Mouse (Mus musculus) kidney, adult 18-20 months (tissue): ENCODE measurements around the gene Mat2b.
"Not testable (repeated sequence)": the region's sequence is repeated elsewhere in the genome, so short reads cannot be mapped to it uniquely, and the experiment has no call there.

Experiments used
- DNase-seq: peaks from one replicate; pipeline ENCODE4 v3.0.0; 2021

Mat2b gene

GRCm38 (mm10) chr11:40695103-40695502 is at the start of gene Mat2b:
Gene Mat2b, minus strand, starts transcription at chr11:40695203.
- DNase-seq, result no peak

GRCm38 (mm10) chr11:40744348-40744747 is 49.3 kb upstream of the Mat2b start:
- DNase-seq, result no peak

- no peak for DNase-seq
Observed at GRCm38 (mm10) chr11:40741605-40742262, 46.7 kb upstream of the Mat2b start.

GRCm38 (mm10) chr11:40737369-40737768 is 42.4 kb upstream of the Mat2b start:
- no peak for DNase-seq

DNA sequence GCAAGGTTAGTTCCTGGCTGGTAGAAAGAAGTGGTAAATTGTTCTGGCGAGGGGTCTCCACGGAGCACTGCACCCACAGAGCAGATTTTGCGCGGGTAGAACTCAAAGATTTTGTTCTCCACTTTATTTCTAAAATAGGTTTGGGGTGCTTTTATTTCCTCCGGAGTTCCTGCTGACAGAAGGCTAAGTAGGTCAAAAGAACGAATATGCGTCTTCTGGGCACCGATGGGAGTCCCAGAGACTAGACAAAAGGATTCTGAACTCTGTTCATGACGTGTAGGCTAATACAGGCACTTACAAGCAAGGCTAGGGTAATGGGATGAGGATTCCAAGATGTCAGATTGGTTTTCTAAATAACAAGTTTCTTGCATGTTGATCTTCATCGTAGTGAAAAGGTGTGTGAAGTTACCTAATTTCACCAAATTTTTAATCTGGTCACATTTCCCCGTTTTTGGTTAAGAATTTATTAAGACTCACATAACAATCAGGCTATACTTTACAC is 39.3 kb upstream of the Mat2b start:
- DNase-seq, result no peak

DNA sequence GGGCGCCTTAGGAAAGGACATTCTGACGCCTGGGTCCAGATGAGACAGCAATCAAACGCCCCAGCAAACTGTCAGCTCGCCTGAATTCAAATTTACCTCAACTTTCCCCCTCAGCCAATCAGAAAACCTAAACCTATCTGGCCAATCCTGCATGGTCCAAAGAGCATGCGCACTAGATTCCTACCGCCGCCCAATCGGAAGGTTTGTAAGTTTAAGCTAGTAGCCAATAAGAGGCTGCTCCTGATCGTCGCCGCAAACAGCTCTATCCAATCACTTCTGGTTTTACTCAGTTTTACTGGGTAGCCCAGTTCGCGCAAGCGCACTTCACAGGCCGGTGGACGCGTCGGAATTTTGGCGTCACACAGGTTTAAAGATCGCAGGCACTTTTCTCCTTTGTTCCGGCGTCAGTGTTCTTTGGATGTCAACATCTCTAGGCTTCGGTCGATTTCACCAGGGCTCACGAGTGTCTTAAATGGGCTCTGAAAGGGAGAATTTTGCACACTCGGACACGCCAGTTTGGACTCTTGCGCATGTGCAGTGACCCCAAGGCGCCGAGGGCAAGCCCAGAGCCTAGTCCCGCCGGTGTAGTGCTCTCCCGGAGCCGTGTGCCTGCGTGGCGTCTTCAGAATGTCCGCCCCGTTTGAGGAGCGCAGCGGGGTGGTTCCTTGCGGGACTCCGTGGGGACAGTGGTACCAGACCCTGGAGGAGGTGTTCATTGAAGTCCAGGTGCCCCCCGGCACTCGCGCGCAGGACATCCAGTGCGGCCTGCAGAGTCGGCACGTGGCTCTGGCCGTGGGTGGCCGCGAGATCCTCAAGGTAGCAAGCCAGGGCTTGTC is 38.6 kb upstream of the Mat2b start, which contains the start of the genes Hmmr and Nudcd2:
Gene Hmmr, minus strand, starts transcription at position 84 of the 836 bp plus-strand sequence.
Gene Nudcd2, plus strand, starts transcription at position 329 of the 836 bp plus-strand sequence.
- DNase-seq, result peak; percentile 94

- no peak for DNase-seq
Observed at GRCm38 (mm10) chr11:40732997-40733338, 38.0 kb upstream of the Mat2b start.

GRCm38 (mm10) chr11:40718324-40718723 is 23.3 kb upstream of the Mat2b start:
- DNase-seq, result no peak

GRCm38 (mm10) chr11:40715524-40715923 is 20.5 kb upstream of the Mat2b start:
- DNase-seq, result no peak

DNA sequence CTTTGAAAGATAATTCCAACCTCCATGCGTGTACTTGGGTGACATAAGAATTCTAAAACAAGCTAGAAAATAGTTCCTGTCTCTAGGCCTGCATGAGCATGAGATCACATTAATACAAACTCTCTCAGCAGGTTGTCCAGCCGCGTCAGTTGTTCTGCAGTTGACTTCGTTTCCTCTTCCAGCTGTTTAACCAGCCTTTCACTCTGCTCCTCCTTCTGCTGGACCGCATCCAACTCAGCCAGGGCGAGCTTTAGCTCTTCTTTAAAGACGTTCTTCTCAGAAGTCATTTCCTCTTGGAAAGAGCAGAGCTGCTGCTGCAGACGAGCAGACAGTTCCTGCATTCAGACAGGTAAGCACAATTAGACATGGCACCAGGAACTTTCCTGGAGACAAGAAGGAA is 18.9 kb upstream of the Mat2b start:
- peak; percentile 46 for DNase-seq

- DNase-seq, result not testable (repeated sequence)
Observed at GRCm38 (mm10) chr11:40709899-40710298, 14.9 kb upstream of the Mat2b start.

DNA sequence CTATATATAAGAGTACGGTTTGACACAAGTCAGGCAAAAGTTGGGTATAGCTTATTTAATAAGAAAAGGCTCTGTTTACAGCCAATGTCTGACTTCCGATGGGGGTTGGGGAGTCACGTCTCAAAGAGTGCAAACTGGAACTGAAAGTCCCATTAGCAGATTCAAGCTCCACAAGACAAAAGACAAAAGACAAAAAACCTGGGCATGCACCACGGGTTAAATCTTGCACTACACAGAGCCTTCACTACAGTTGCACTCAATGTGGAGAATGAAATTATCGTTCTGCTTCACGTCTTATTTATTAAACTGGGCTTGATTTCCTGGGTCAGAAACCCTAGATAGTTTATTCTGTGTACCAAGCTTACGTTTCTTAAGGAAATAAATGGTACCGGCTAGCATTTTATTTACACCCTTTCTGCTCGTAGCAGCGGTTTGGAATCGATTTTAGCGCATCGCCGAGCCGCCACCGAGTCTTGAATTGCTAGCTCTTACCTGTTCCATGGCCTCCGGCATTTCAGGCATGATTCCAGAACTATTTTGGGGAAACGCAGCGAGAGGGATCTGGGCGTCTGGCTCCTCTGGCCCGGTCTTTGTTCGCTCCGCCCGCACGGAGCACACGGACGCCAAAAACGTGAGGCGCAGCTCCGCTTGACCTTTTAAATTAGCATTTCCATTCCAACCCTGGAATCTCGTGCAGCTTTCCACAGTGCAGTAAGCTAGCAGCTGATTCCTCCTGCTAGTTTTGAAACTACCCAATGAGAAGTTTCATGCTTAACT is 504 bp downstream of the Mat2b start:
- peak; percentile 82 for DNase-seq

DNA sequence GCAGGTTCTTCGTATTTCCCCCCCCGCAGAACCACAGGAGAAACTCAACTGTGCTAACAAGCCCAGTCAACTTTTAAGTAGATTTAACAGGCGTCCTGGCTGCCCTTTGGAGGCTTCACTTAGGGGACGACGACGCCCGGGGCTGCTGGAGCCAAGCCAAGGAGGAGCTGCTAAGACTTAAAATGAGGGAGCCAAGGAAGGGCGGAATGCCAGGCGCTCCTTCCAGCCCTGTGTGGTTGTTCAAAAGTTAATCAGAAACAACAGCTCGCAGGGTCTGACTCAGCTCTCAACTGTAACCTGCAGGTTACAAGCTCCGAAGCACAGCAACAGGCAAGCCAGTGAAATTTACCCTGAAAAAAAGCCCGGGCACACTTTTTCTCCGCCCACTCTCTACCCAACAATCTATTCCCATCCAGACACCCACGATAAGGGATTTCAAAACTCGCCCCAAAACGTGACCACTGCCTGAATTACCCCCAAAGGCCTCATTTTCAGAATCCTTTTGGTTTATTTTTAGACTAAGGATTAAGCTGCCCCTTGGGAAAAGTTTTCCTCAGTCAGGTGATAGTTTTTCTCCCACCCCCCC is 1.5 kb downstream of the Mat2b start:
- peak; percentile 89 for DNase-seq

DNA sequence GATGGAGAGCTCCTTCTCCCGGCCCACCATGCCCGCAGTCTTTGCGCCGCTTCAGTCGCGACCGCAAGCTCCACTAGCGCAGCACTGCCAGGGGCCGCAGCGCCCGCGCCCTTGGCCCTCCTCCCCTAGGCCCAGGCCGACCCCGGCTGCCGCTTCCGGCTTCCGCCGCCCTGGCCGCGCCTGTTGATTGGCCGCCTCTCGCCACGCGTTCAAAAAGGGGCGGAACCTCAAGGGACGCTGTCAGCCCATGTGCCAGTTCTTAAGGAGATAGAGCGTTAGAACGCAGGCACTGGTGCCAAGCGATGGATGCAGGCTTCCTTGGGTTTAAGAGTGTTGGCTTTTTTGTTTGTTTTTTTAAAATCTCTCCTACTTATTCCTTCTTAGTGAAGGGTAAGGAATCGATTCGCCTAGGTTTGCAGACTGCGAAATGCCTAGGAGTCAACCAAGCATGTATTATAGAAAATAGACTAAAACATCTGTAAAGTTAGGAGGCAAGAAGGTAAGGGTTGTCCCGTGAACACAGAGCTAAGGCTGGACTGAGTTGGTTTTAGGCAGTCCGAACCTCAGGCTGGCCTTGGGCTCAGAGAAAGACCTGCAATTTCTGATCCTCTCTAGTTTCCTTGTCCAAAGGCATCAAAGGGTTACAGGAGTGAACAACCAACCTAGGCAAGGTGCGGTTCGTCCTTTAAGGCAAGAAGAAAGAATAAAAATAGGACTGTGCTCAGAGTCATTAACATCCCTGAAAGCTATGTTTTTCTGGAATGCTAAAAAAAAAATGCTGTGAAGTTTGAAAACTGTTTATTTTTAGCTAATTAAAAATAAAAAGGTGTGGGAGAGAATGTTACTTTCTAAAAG is 2.3 kb downstream of the Mat2b start:
- DNase-seq, result peak; percentile 94

- DNase-seq, result no peak
Observed at GRCm38 (mm10) chr11:40692101-40692509, 2.9 kb downstream of the Mat2b start.

DNA sequence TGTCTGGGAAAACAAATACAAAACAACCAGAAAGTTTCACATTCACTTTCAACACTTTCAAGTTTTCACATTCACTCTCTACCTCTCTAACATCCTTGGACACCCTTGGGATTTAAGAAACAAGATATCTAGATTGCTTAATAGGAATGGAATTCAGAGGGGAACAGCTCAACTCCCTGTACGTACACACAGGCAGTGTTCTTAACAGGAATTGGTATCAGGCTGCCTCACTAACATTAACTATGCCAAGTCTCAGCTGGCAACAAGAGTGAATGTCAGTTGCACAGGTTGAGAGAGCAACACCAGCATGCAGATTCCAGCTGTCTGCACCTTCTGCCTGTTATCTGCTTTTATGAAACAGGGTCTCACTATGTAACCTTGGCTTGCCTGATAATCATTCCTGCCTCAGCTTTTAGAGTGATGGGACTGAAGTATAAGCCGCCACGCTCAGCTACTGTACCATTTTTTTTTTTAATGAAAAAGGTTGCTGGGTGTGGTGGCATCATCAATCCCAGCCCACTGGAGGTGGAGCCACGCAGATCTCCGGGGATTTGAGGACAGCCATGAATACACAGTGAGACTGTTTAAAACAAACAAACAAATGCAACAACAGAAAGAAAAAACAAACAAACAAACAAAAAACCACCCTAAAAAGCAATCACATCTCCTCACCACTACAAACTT is 4.4 kb downstream of the Mat2b start:
- no peak for DNase-seq

- no peak for DNase-seq
Observed at GRCm38 (mm10) chr11:40683295-40683694, 11.7 kb downstream of the Mat2b start.

DNA sequence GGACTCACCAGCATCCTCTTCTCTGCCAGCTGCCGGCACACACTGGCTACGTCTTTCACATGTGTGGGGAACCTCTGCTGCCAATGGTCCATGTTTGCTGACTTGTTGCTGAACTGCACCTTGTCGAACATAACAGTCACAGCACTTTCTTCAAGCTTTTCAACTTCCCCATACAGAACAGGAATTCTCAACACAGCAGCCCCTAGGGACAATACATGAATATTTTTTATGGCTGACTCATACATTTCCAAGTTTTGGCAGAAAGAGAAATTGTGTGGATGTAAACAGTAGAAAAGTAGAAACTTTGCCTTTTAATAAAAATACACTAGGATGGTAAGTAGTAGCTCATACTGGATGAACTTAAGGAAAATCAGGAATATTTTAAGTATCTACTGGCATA is 12.5 kb downstream of the Mat2b start:
- no peak for DNase-seq

GRCm38 (mm10) chr11:40677169-40677568 is 17.8 kb downstream of the Mat2b start:
- DNase-seq, result peak; percentile 24

DNA sequence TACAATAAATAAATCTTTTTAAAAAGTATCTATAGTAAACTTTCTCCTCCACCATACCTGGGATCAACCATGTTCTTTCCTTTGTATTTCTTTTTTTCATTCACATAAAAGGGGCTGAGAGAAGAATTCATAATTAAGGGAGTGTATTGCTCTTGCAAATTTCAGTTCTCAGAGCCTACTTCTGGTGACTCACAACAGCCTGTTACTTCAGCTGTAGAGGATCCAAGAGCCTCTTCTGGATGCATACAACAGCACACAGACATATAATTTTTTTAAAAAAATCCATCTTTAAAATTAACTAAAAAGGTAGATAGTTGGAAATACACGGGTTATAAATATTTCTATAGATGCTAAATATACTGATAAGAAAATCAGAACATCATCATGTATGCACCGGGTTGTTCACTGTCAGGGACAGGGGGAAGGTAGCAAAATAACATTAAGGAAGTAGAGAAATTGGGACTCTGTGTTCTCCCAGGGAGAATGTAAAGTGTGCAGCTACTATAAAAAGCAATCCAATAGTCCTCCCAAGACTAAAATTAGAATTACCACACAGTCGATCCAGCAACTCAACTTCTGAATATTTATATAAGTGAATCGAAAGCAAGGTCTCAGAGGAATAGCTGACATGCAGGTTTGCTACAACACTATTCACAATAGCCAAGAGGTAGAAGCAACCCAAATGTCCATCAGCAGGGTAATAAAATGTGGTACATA is 19.8 kb downstream of the Mat2b start:
- DNase-seq, result no peak
